Mouse (Mus musculus): Measurements from ENCODE around the gene Nav2. TPM values are rescaled to one million over a fixed set of nuclear protein-coding genes. Genes with fewer than 3 reads are reported as not detected.

Gene Nav2
- polyA plus RNA-seq, 1 experiment: 21.9 TPM

- Histone ChIP-seq H3K36me3 (ENCODE audit: control insufficient read depth, insufficient read depth) (no peaks in the 10 kb centered on the region), H3K27me3 (ENCODE audit: control insufficient read depth, insufficient read depth, insufficient read length) (no peaks in the 10 kb centered on the region), H3K4me3 (no peak overlapping the region), H3K4me2 (ENCODE audit: low read depth) (no peak overlapping the region), H3K79me2 (ENCODE audit: control insufficient read depth, insufficient read depth) (no peaks in the 10 kb centered on the region), H3ac (ENCODE audit: control insufficient read depth, insufficient read length) (no peak overlapping the region)
- no peak for TF ChIP-seq USF1 (IDR thresholded peaks at IDR 0.05; ENCODE audit: low read depth)
- no peak for TF ChIP-seq MAX (IDR thresholded peaks at IDR 0.05; ENCODE audit: low read depth)
- no peak for TF ChIP-seq MYOD1 (IDR thresholded peaks at IDR 0.05; ENCODE audit: control insufficient read depth in 1 of 3, insufficient read length in 2 of 3, low read depth in 2 of 3)
These were observed 29.0 kb downstream of the Nav2 start for GRCm38 (mm10) chr7:48937562-48937961.

- Histone ChIP-seq H3K27me3 (ENCODE audit: control insufficient read depth, insufficient read depth, insufficient read length) (no peaks in the 10 kb centered on the region), H3ac (ENCODE audit: control insufficient read depth, insufficient read length) (no peak overlapping the region), H3K79me2 (ENCODE audit: control insufficient read depth, insufficient read depth) (no peaks in the 10 kb centered on the region), H3K4me2 (ENCODE audit: low read depth) (no peak overlapping the region), H3K4me3 (no peak overlapping the region), H3K36me3 (ENCODE audit: control insufficient read depth, insufficient read depth) (no peaks in the 10 kb centered on the region)
- TF ChIP-seq MYOD1 (IDR thresholded peaks at IDR 0.05; ENCODE audit: control insufficient read depth in 1 of 3, insufficient read length in 2 of 3, low read depth in 2 of 3) (no peak), MYOG (IDR thresholded peaks at IDR 0.05; ENCODE audit: control insufficient read depth in 1 of 3, insufficient read depth in 1 of 3, insufficient read length in 2 of 3, low read depth in 2 of 3) (no peak), USF1 (IDR thresholded peaks at IDR 0.05; ENCODE audit: low read depth) (no peak), SRF (IDR thresholded peaks at IDR 0.05; ENCODE audit: control insufficient read depth, insufficient read length, low read depth) (no peak), CEBPB (IDR thresholded peaks at IDR 0.05; ENCODE audit: insufficient read depth, poor library complexity, severe bottlenecking) (no peak)
These were observed 29.7 kb downstream of the Nav2 start for GRCm38 (mm10) chr7:48938190-48938589.

GRCm38 (mm10) chr7:48948381-48949108, 40.0 kb downstream of the Nav2 start:
- Histone ChIP-seq H3K4me3 (no peak overlapping the region), H3K27me3 (ENCODE audit: control insufficient read depth, insufficient read depth, insufficient read length) (no peaks in the 10 kb centered on the region), H3K79me2 (ENCODE audit: control insufficient read depth, insufficient read depth) (no peaks in the 10 kb centered on the region), H3K4me2 (ENCODE audit: low read depth) (no peak overlapping the region), H3K36me3 (ENCODE audit: control insufficient read depth, insufficient read depth) (no peaks in the 10 kb centered on the region), H3ac (ENCODE audit: control insufficient read depth, insufficient read length) (no peak overlapping the region)
- TF ChIP-seq USF1 (IDR thresholded peaks at IDR 0.05; ENCODE audit: low read depth) (no peak), SRF (IDR thresholded peaks at IDR 0.05; ENCODE audit: control insufficient read depth, insufficient read length, low read depth) (no peak), REST (IDR thresholded peaks at IDR 0.05; ENCODE audit: insufficient read depth, insufficient read length) (no peak), POLR2A (IDR thresholded peaks at IDR 0.05; ENCODE audit: insufficient read length, low read depth) (no peak), TCF3 (IDR thresholded peaks at IDR 0.05; ENCODE audit: insufficient read length, low read depth) (no peak), E2F4 (IDR thresholded peaks at IDR 0.05; ENCODE audit: insufficient read depth) (no peak)

GRCm38 (mm10) chr7:48954501-48954900, 46.0 kb downstream of the Nav2 start:
- no peak overlapping the region for H3ac ChIP-seq (ENCODE audit: control insufficient read depth, insufficient read length)
- no peak overlapping the region for H3K4me2 ChIP-seq (ENCODE audit: low read depth)
- no peak for TF ChIP-seq SRF (IDR thresholded peaks at IDR 0.05; ENCODE audit: control insufficient read depth, insufficient read length, low read depth)
- TF ChIP-seq USF1 (IDR thresholded peaks at IDR 0.05; ENCODE audit: low read depth): no peak
- TF ChIP-seq TCF12 (IDR thresholded peaks at IDR 0.05; ENCODE audit: insufficient read depth, poor library complexity, severe bottlenecking): no peak
- no peaks in the 10 kb centered on the region for H3K36me3 ChIP-seq (ENCODE audit: control insufficient read depth, insufficient read depth)
- H3K4me3 ChIP-seq: no peak overlapping the region
- no peaks in the 10 kb centered on the region for H3K79me2 ChIP-seq (ENCODE audit: control insufficient read depth, insufficient read depth)
- peaks cover 18% of the 10 kb centered on the region for H3K27me3 ChIP-seq (ENCODE audit: control insufficient read depth, insufficient read depth, insufficient read length)

GRCm38 (mm10) chr7:48958528-48959315, 50.2 kb downstream of the Nav2 start:
- Histone ChIP-seq H3K36me3 (ENCODE audit: control insufficient read depth, insufficient read depth) (no peaks in the 10 kb centered on the region), H3K4me2 (ENCODE audit: low read depth) (no peak overlapping the region), H3K79me2 (ENCODE audit: control insufficient read depth, insufficient read depth) (no peaks in the 10 kb centered on the region), H3K4me3 (no peak overlapping the region), H3ac (ENCODE audit: control insufficient read depth, insufficient read length) (no peak overlapping the region), H3K27me3 (ENCODE audit: control insufficient read depth, insufficient read depth, insufficient read length) (peaks cover 45% of the 10 kb centered on the region)
- TF ChIP-seq CEBPB (IDR thresholded peaks at IDR 0.05; ENCODE audit: insufficient read depth, poor library complexity, severe bottlenecking) (no peak), REST (IDR thresholded peaks at IDR 0.05; ENCODE audit: insufficient read depth, insufficient read length) (no peak), TCF3 (IDR thresholded peaks at IDR 0.05; ENCODE audit: insufficient read length, low read depth) (no peak), MYOD1 (IDR thresholded peaks at IDR 0.05; ENCODE audit: control insufficient read depth in 1 of 3, insufficient read length in 2 of 3, low read depth in 2 of 3) (no peak), POLR2A (IDR thresholded peaks at IDR 0.05; ENCODE audit: insufficient read length, low read depth) (no peak), USF1 (IDR thresholded peaks at IDR 0.05; ENCODE audit: low read depth) (no peak), POLR2AphosphoS2 (IDR thresholded peaks at IDR 0.05; ENCODE audit: insufficient read length, low read depth) (no peak), MYOG (IDR thresholded peaks at IDR 0.05; ENCODE audit: control insufficient read depth in 1 of 3, insufficient read depth in 1 of 3, insufficient read length in 2 of 3, low read depth in 2 of 3) (no peak), TCF12 (IDR thresholded peaks at IDR 0.05; ENCODE audit: insufficient read depth, poor library complexity, severe bottlenecking) (no peak), E2F4 (IDR thresholded peaks at IDR 0.05; ENCODE audit: insufficient read depth) (no peak), MAX (IDR thresholded peaks at IDR 0.05; ENCODE audit: low read depth) (no peak), SRF (IDR thresholded peaks at IDR 0.05; ENCODE audit: control insufficient read depth, insufficient read length, low read depth) (no peak)
